Mouse (Mus musculus): ENCODE measurements around the gene Tnfrsf22. TPM values are rescaled to one million over a fixed set of nuclear protein-coding genes. Genes with fewer than 3 reads are reported as not detected.
"Not testable (repeated sequence)": the region's sequence is repeated elsewhere in the genome, so short reads cannot be mapped to it uniquely, and the experiment has no call there.

The Tnfrsf22 gene
- polyA plus RNA-seq, 1 experiment from 2014 or later, result 5.7 TPM

DNA sequence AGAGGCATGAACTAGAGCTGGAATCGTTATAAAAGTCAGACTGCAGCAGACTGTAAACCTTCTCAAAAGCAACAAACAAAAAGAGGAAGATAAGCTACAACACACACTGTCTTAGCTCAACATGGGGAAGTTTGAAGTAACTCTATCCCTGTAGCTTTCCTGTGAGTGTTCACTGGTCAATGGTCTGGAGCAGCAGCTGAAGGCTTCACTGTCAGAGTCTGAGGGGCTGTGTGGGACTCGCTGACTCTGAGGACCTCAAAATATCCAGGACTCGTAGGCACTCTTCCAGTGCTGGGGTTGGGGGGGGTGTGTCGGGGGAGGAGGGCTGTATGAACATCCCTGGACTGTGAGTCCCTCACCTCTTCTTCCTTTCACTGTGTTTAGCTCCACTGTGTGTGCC, 36.7 kb upstream of the Tnfrsf22 start:
- H3K4me3 ChIP-seq (ENCODE audit: low read depth, low read length); H3K4me2 ChIP-seq (ENCODE audit: low read depth, low read length); H3K9ac ChIP-seq (replicated peaks; ENCODE audit: low read depth, low read length); H3K4me1 ChIP-seq (ENCODE audit: control insufficient read depth, insufficient read depth, low read length); H3K27me3 ChIP-seq (ENCODE audit: control insufficient read depth, insufficient read depth, low read length); ATAC-seq (ENCODE audit: low read depth); H3K27ac ChIP-seq (ENCODE audit: low read depth, low read length); H3K9me3 ChIP-seq (ENCODE audit: control insufficient read depth, low read length): not testable (repeated sequence)
- peaks cover 15% of the 10 kb centered on the region for H3K36me3 ChIP-seq (ENCODE audit: control insufficient read depth, insufficient read depth, low read length)
- 74% methylated on average over 4 of the region's 4 CpGs for WGBS

DNA sequence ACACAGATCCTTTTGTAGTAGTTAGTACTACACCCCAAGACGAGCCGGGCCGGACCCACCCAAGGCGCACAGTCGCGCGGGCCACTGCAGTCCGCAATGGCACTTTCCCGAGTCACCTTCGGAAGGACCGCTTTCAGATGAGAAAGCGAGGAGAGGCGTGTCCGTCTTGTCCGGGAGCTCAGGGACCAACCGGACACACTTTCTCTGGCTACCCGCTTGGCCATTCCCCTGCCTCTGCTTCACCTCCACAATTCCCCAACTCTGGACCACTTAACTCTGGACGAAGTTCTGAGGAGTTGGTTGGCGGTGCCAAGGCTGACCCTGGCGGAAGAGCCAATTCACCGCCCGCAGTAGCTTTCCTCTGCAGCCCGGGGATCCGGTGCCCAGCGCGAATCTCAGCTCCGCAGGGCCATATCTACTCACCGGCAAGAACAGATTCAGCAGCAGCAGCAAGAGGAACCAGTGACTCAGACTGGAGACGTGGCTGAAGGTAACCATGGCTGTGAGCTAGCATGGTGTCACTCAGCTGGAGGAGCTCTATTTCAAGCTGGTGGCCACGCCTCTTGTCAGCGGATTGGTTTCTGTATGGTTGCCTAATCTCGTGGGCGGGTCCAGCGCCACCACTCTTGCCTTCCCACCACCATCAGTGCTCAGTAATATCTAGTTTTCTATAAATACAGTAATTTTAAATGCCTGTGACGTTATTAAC, 36.1 kb upstream of the Tnfrsf22 start, which contains the start of gene Tnfrsf23:
Tnfrsf23 (minus strand) TSS at position 514 of the 709 bp plus-strand sequence.
- 4% methylated on average over 35 of the region's 35 CpGs for WGBS
- H3K27ac ChIP-seq (ENCODE audit: low read depth, low read length), result no peak within 1 kb of the TSS
- H3K27me3 ChIP-seq (ENCODE audit: control insufficient read depth, insufficient read depth, low read length), result no peaks in the 10 kb centered on the region
- H3K36me3 ChIP-seq (ENCODE audit: control insufficient read depth, insufficient read depth, low read length), result peaks cover 9% of the 10 kb centered on the region; the same call in 1 of the 2 replicates
- H3K4me3 ChIP-seq (ENCODE audit: low read depth, low read length), result peak within 1 kb of the TSS; percentile 27
- peak; percentile 76 for ATAC-seq (ENCODE audit: low read depth)
- H3K4me1 ChIP-seq (ENCODE audit: control insufficient read depth, insufficient read depth, low read length), result no peaks in the 10 kb centered on the region
- no peaks in the 10 kb centered on the region for H3K9me3 ChIP-seq (ENCODE audit: control insufficient read depth, low read length)
- no peak within 1 kb of the TSS for H3K9ac ChIP-seq (replicated peaks; ENCODE audit: low read depth, low read length)
- peak within 1 kb of the TSS; percentile 56 for H3K4me2 ChIP-seq (ENCODE audit: low read depth, low read length)

DNA sequence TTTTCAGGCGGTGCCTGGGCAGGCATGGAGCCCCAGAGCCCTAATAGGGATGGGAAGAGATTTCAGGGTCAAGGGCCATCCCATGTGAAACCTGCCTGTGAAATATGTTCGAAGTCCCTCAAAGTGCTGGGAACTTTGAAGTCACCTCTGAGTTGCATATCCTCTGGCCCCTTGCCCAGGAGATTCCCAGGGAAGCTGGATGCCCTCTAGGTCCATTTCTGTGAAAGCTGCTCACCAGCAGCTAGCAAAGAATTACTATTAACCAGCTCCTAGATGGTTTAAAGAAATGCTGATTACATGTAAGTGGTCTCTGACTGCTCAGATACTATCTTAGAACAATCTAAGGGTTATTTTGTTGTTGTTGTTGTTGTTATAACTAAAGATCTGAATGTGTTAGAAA, 35.1 kb upstream of the Tnfrsf22 start:
- H3K9me3 ChIP-seq (ENCODE audit: control insufficient read depth, low read length); H3K4me1 ChIP-seq (ENCODE audit: control insufficient read depth, insufficient read depth, low read length); H3K27me3 ChIP-seq (ENCODE audit: control insufficient read depth, insufficient read depth, low read length); H3K4me3 ChIP-seq (ENCODE audit: low read depth, low read length); H3K27ac ChIP-seq (ENCODE audit: low read depth, low read length); ATAC-seq (ENCODE audit: low read depth); H3K4me2 ChIP-seq (ENCODE audit: low read depth, low read length); H3K9ac ChIP-seq (replicated peaks; ENCODE audit: low read depth, low read length); H3K36me3 ChIP-seq (ENCODE audit: control insufficient read depth, insufficient read depth, low read length): not testable (repeated sequence)
- WGBS, result 90% methylated on average over 1 of the region's 2 CpGs

DNA sequence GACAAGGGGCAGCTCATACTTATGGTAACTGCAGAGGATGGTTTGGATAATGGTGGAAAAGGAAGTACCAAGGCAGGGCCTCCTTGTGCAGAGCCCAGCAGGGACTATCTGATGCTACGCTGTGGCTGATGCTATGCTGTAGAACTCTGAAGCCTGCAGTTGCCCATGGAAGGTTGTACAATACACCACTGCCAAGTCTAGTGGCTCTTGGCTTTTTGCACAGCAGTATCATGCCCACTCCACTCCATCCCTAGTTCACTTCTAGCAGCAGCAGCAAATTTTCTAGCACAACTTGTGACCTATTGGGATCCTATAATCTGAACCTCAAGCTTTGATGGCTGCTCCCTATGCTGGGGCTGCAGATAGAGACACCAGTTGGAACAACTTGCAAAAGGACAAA, 32.1 kb upstream of the Tnfrsf22 start:
- no peaks in the 10 kb centered on the region for H3K36me3 ChIP-seq (ENCODE audit: control insufficient read depth, insufficient read depth, low read length)
- H3K27me3 ChIP-seq (ENCODE audit: control insufficient read depth, insufficient read depth, low read length), result no peaks in the 10 kb centered on the region
- H3K4me2 ChIP-seq (ENCODE audit: low read depth, low read length), result no peak overlapping the region
- WGBS, result 88% methylated on average over 1 of the region's 1 CpGs
- H3K9ac ChIP-seq (replicated peaks; ENCODE audit: low read depth, low read length), result no peak overlapping the region
- no peaks in the 10 kb centered on the region for H3K4me1 ChIP-seq (ENCODE audit: control insufficient read depth, insufficient read depth, low read length)
- no peak overlapping the region for H3K27ac ChIP-seq (ENCODE audit: low read depth, low read length)
- no peak overlapping the region for H3K4me3 ChIP-seq (ENCODE audit: low read depth, low read length)
- no peaks in the 10 kb centered on the region for H3K9me3 ChIP-seq (ENCODE audit: control insufficient read depth, low read length)
- ATAC-seq (ENCODE audit: low read depth), result no peak

DNA sequence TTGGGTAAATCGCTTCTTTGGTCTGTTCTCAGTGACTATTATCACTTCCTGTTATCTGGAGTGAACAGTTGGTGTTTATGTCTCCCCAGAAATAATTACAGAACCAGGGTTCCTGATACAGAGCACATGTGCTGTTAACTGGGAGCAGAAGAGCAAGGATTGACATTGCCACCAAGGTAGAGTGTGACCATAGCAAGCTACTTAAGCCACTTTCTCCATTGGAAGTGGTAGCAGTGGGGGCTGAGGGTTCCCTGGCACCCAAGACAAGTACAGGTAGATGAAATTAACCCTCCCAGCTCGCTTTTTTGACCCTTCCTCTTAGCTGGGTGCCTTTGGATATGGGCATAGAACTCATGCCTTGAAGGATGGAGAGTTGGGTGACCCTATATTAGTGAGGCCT, 31.4 kb upstream of the Tnfrsf22 start:
- 55% methylated on average over 2 of the region's 2 CpGs for WGBS
- H3K27ac ChIP-seq (ENCODE audit: low read depth, low read length); H3K4me2 ChIP-seq (ENCODE audit: low read depth, low read length); H3K9me3 ChIP-seq (ENCODE audit: control insufficient read depth, low read length); ATAC-seq (ENCODE audit: low read depth); H3K36me3 ChIP-seq (ENCODE audit: control insufficient read depth, insufficient read depth, low read length); H3K4me1 ChIP-seq (ENCODE audit: control insufficient read depth, insufficient read depth, low read length); H3K4me3 ChIP-seq (ENCODE audit: low read depth, low read length); H3K9ac ChIP-seq (replicated peaks; ENCODE audit: low read depth, low read length); H3K27me3 ChIP-seq (ENCODE audit: control insufficient read depth, insufficient read depth, low read length): not testable (repeated sequence)

DNA sequence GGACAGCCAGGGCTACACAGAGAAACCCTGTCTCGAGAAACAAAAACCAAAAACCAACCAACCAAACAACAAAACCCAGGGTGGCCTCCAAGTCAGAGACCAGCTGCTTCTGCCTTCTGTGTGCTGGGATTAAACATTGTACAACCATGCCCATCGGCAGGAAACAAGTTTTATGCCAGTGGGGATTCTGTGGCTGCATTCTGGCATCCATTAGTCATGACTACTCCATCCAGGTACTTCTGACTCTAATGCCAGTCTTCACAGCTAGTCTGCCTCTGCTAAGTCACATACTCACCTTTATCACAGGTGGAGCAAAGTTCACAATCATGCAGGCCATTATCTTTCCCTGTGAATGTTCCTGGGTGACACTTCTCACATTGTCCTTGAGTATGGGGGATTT, 30.2 kb upstream of the Tnfrsf22 start:
- not testable (repeated sequence) for H3K27ac ChIP-seq (ENCODE audit: low read depth, low read length); H3K4me1 ChIP-seq (ENCODE audit: control insufficient read depth, insufficient read depth, low read length); H3K9me3 ChIP-seq (ENCODE audit: control insufficient read depth, low read length); H3K4me3 ChIP-seq (ENCODE audit: low read depth, low read length); H3K4me2 ChIP-seq (ENCODE audit: low read depth, low read length); H3K9ac ChIP-seq (replicated peaks; ENCODE audit: low read depth, low read length); H3K27me3 ChIP-seq (ENCODE audit: control insufficient read depth, insufficient read depth, low read length); ATAC-seq (ENCODE audit: low read depth); H3K36me3 ChIP-seq (ENCODE audit: control insufficient read depth, insufficient read depth, low read length)
- 79% methylated on average over 2 of the region's 2 CpGs for WGBS

DNA sequence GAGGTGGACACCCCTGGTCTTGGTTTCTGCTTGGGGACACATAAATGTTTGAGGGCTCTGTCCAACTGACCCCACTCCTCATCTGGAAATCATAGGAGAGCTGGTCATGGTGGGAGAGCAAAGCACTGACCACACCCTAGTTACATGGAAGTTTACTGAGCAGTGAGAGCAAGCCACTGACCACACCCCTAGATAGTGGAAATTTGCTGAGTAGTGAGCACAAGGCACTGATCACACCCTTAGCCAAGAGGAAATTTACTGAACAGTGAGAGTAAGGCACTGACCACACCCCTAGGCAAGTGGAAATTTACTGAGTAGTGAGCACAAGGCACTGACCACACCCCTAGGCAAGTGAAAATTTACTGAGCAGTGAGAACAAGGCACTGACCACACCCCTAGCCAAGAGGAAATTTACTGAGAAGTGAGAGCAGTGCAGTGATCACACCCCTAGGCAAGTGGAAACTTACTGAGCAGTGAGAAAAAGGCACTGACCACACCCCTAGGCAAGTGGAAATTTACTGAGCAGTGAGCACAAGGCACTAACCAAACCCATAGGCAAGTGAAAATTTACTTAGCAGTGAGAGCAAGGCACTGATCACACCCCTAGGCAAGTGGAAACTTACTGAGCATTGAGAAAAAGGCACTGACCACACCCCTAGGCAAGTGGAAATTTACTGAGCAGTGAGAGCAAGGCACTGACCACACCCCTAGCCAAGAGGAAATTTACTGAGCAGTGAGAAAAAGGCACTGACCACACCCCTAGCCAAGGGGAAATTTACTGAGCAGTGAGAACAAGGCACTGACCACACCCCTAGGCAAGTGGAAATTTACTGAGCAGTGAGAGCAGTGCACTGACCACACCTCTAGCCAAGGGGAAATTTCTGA, 17.2 kb upstream of the Tnfrsf22 start:
- H3K27me3 ChIP-seq (ENCODE audit: control insufficient read depth, insufficient read depth, low read length), result no peaks in the 10 kb centered on the region
- no peak overlapping the region for H3K4me3 ChIP-seq (ENCODE audit: low read depth, low read length)
- H3K9ac ChIP-seq (replicated peaks; ENCODE audit: low read depth, low read length), result no peak overlapping the region
- ATAC-seq (ENCODE audit: low read depth), result no peak
- no peaks in the 10 kb centered on the region for H3K4me1 ChIP-seq (ENCODE audit: control insufficient read depth, insufficient read depth, low read length)
- H3K9me3 ChIP-seq (ENCODE audit: control insufficient read depth, low read length), result no peaks in the 10 kb centered on the region
- H3K4me2 ChIP-seq (ENCODE audit: low read depth, low read length), result no peak overlapping the region
- H3K36me3 ChIP-seq (ENCODE audit: control insufficient read depth, insufficient read depth, low read length), result no peaks in the 10 kb centered on the region
- no peak overlapping the region for H3K27ac ChIP-seq (ENCODE audit: low read depth, low read length)

DNA sequence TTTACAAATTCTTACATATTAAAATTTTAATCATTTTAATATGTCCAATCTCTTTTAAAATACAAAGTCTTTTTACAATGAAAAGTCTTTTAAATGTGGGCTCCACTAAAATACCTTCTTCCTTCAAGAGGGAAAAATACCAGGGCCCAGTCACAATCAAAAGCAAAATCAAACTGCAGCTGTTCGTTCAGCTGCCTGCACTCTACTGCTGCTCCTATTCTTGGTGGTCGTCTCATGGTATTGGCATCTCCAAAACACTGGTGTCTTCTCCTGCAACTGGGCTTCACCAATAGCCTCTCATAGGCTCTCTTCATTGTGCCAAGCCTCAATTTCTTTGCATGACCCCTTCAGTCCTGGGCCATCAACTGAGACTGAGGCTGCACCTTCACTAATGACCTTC, 14.0 kb upstream of the Tnfrsf22 start:
- Histone ChIP-seq H3K4me3 (ENCODE audit: low read depth, low read length) (no peak overlapping the region), H3K36me3 (ENCODE audit: control insufficient read depth, insufficient read depth, low read length) (no peaks in the 10 kb centered on the region), H3K27ac (ENCODE audit: low read depth, low read length) (no peak overlapping the region), H3K27me3 (ENCODE audit: control insufficient read depth, insufficient read depth, low read length) (no peaks in the 10 kb centered on the region), H3K9me3 (ENCODE audit: control insufficient read depth, low read length) (no peaks in the 10 kb centered on the region), H3K9ac (replicated peaks; ENCODE audit: low read depth, low read length) (no peak overlapping the region), H3K4me1 (ENCODE audit: control insufficient read depth, insufficient read depth, low read length) (no peaks in the 10 kb centered on the region), H3K4me2 (ENCODE audit: low read depth, low read length) (no peak overlapping the region)
- 85% methylated on average over 2 of the region's 2 CpGs for WGBS
- ATAC-seq (ENCODE audit: low read depth), result no peak

DNA sequence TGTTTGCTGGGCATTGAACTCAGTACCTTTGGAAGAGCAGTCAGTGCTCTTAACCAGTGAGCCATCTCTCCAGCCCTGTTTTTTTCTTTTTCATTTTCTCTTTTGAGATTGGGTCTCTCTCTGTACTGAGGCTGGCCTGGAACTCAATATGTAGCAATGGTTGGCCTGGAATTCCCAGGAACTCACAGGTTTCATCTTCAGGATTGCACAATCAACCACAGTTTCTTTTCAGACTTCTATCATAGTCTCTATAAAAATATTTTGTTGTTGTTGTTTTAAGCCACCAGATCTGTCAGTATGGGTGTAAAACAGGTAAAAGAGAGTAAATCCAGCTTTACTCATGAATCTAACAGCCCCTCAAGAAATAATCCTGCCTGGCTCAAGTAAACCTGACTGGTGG, 11.3 kb upstream of the Tnfrsf22 start:
- Histone ChIP-seq H3K27me3 (ENCODE audit: control insufficient read depth, insufficient read depth, low read length) (no peaks in the 10 kb centered on the region), H3K4me3 (ENCODE audit: low read depth, low read length) (no peak overlapping the region), H3K4me2 (ENCODE audit: low read depth, low read length) (no peak overlapping the region), H3K9me3 (ENCODE audit: control insufficient read depth, low read length) (no peaks in the 10 kb centered on the region), H3K36me3 (ENCODE audit: control insufficient read depth, insufficient read depth, low read length) (no peaks in the 10 kb centered on the region), H3K27ac (ENCODE audit: low read depth, low read length) (no peak overlapping the region), H3K9ac (replicated peaks; ENCODE audit: low read depth, low read length) (no peak overlapping the region), H3K4me1 (ENCODE audit: control insufficient read depth, insufficient read depth, low read length) (no peaks in the 10 kb centered on the region)
- no peak for ATAC-seq (ENCODE audit: low read depth)
